Mouse (Mus musculus) regulatory T cell (primary cell): ENCODE results near the gene Mlst8.

ENCODE experiments used
- in situ Hi-C: fragments of 300-600 bp; cut with MboI, MseI; formaldehyde crosslinking; loops from one replicate; pipeline ENCODE4 v1.15.1; 2025; ENCODE audit warnings: high pct_unique_total_duplicates

Gene Mlst8

DNA sequence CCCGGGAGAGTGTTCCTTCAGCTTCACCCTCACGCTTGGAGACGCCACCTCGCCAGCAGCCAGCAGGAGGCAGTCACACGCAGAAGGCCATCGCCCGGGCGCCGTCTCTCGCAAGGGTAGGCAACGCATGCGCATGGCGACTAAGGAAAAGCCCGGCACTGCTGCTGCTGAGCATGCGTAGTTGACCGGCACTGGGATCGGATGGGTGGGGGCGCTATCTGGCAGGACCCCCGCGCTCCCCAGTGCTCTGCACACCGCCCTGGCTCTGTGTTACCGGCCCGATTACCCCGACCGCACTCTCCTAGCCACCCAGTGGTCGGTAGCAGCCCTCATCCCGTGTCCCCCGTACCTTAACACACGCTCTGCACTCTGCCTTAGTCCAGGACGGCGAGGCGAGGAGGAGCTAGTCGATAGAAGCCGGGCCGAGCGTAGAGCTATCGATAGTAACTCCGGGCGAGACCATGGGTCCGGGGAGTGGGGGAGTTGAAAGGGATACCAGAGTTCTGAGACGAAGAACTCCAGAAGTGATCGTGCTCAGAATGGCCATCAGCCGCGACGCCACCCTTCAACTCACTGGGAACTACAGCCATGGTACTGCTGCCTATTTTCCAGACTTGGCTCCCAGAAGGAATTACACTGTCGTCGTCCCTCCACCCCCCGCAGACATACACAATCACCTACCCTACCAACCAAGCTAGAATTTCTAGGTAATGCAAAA, at the start of gene Mlst8:
Gene Mlst8 (minus strand): TSS at position 416 of the 718 bp plus-strand sequence.
- in situ Hi-C loops, result no loop called here

DNA sequence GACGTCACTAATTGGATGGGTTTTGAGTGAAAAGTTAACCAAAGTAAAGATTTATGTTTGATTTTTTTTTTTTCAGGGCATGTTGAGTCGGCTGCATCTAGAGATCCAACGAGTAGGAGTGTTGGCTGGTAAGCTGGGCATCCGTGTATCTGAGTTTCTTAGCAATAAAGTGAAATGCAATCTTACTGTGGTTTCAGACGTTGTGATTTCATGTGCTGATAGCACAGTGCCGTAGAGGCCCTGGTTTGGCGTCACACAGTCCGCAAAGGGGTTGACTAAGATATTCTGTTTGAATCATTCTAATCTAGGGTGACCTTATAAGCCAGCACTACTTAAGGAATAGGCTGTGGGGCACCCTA, 49.7 kb upstream of the Mlst8 start:
- in situ Hi-C loops, result no loop called here

DNA sequence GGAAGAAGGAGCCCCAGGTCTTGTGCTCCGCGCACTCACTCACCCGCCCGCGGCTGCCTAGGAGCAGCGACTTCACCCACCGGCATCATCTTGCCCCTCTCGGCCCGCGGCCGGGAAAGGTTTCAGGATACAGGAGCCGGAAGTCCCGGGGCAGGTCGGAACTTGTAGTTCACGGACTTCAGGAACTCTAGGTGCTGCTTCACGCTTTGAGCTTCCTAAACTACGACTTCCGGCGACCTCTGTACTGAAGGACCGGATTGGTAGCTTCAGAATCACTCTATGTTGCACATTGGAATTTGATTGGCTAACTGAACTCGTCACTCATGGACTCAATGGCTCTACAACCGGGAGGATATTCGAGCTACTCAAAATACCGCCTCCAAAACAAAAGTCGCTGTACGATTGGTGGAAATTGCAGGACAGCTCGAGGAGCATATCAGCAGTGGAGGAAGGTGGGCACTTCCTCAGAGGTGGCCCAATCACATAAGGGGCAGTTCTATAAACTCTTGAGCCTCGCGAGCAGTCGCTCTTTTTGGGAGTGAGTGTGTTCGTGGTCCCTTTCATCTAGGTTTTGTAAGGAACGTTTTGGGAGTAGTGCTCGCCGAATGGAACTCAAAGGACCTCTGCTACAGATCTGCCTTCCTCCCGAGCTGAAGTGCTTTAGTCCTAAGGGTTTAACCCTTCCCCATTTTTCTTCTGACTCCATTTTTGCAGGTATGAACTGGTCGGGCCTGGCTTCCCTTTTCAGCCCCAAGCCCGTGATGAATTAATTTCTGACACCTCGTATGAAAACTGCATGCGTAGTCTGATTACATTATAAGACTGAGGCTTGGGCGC, 49.1 kb upstream of the Mlst8 start, which contains the start of gene Traf7:
Gene Traf7 (minus strand): TSS at position 216 of the 837 bp plus-strand sequence.
- in situ Hi-C loops, result no loop called here

DNA sequence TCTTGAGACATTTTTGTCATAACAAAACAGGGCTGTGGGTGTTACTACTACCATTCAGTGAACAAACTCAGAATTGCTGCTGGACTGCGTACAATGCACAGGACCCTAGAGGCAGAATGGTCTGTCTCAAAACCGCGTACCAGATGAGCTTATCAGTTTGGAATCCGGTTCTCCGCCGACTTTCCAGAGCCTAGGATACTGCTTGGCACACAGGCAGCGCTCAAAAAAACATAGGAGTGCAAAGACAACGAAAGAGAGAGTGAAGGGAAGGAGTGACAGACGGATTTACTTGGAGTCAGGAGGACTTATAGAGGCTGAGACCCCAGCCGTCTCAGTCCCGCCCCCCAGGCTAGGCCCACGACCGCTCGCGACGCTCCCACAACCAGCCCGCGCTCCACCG, 48.4 kb upstream of the Mlst8 start:
- in situ Hi-C loops, result no loop called here

DNA sequence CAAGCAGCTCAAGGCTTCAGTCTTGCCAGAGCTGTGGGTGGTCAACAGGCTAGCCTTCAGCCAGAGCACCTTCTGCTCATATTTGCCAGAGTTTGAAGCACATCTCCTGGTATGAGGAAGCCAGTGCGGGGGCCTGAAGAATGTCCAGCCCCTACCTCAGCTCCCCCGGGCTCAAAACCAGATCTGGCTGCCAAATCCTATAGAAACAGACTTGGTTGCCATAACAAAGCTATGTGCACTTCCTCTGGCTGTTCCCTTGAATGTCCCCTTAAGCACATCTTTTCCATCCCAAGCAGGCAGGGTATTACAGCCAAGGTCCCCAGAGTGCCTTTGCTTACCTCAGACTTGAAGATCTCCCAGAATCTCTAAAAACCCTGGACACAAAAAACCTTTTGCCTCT, 45.9 kb upstream of the Mlst8 start:
- in situ Hi-C loops, result no loop called here

DNA sequence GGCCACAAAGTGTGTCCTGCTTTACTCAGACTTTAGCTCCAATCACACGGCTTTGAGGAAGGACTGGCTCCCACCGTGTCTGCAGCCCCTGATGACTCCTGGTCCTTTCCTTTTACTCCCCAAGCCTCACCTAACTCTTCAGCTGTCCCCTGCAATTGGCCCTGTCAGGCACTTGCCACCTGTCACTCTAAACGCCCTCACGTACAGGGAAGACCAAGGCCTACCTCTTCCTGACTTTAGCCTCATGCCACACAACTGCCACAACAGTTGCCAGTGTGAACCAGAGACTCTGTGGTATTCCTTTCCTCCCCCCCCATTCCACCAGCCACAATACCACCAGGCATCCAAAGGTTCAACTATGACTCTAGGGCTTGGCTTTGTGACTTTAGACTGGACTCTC, 41.6 kb upstream of the Mlst8 start:
- in situ Hi-C loops, result no loop called here

DNA sequence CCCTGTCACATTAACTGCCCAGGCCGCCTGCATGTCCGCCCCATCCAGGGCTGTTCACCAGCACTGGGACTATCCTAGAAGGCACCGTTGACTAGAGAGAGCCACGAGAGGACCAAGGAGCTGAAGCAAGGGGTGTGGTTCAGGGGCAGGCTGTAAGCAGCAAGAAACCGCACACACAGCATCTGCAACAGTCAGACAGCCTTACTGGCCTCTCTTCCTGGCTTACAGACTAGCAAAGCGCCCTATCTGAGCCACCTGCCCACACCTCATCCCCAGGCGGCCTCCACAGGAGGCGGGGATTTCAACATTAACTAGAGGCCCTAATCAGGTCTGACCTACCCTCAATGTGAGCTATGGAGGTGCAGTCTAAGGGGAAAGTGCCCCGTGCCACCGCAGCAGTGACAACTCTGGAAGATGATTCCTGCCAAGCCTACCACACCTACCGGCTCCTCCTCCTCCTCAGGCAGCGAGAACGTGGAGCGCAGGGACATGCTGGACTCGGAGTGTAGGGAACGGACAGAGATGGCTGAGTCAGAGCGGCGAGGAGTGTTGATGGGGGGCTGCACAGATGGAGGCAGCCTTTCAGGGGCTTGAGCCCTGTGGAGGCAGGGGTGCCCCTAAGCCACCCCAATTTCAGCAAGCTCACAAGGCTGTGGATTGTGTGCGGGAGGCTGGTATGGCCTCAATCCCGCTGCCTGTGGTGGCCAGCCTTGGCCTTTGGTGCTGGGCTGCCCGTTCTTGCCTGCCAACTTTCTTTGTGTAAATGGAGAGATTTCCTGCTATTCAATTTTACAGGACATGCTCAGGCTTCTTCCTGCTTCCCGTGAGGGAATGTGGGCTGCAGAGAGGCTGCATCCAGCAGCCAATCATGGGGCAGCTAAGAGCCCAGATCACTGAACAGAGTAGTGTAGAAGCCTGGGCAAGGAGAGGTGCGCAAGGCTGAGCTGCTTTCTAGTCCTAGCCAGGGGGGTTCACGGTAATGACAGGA, 35.7 kb upstream of the Mlst8 start:
- in situ Hi-C loops, result no loop called here

DNA sequence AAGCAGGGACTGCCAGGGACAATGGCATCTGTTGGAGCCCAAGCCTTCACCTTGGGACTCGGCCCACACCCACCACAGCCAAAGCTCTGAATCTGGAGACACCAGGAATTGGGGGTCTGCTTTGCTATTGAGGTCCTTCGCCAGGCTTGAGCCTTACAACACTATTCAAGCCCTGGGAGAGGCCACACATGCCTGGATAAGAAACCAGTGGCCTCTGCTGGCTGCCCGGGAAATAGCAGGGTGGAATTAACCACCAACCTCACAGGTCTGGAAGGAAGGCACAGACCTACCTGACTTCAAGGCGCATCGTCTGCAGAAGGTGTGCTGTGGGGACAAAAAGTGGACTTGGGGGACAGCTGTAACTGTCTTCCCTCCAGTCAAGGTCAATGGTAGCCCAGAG, 34.7 kb upstream of the Mlst8 start:
- in situ Hi-C loops, result no loop called here

DNA sequence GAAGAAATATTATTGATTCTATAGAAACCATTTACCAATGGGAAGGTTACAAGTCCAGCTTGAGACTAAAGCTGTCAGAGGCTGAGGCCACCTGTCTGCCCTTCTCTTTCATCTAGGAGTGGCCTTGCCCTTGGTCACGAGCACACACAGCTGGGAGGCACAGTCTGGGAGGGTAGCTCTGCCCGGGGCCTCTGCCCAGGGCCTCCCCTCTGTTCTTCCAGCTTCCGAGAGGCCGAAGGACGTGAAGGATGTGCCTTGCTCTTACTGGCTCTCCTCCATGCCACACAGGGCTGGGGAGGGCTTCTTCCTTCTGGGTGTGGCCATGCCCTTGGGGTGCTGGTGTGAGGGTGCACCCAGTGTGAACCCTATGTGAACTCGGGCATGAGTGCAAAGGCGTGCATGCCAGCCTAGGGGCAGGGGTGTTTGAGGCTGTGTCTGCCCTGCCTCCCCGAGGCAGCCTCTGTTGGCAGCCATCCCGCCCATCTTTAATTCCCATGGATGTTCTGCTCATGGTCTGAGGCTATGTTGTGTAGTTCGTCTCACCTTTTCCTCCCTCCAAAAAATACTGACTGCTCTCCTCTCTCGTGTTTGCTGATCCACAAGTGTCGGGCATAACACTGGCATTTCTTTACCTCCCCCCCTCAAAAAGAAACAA, 29.1 kb upstream of the Mlst8 start:
- in situ Hi-C loops, result no loop called here

DNA sequence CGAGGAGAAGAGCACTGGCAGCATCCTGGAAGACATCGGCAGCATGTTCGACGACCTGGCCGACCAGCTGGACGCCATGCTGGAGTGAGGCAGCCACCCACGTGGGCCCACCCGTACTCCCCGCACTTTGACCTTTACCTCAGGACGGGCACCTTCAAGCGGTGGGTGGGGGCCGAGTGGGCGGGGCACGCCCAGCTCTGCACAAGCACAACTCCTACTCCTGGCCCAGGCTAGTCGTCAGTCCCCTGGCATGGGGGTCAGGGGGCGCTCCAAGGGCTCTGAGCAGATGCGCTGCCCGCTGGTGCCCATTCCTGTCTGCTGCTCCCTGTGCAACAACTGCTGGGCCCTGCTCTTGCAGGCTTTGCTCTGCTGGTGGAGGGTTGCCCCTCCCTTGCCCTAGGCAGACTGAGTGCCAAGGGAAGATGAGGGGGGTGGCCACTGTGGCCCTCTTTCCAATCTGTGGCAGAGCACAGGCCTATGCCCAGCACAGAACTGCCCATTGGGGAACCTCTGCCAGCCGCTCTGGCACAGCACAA, 28.3 kb upstream of the Mlst8 start:
- in situ Hi-C loops, result no loop called here

DNA sequence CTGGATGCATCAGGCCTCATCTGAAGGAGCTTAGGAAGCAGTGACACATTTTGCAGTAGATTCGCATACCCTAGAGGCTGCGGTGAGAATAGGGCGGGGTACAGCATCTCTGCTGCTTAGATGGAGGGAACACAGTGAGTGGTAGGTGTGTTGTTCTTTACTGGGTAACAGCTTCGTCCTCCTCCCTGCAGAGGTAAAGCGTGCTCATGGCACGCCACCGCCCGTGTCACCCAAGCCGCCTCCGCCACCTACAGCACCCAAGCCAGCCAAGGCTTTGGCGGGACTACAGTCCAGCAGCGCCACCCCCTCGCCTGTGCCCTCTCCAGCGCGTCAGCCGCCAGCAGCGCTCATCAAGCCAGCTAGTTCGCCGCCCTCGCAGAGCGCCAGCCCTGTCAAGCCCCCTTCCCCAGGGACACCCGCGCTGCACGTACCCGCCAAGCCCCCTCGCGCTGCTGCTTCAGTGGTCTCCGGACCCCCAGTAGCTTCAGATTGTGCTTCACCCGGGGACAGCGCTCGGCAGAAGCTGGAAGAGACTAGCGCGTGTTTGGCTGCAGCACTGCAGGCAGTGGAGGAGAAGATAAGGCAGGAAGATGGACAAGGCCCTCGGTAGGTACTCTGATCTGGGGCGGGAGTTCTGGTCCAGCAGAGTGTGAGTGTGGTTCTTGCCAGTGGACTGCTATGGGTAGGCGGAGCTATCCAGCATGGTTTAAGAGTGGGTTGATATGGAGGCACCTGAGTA, 27.6 kb upstream of the Mlst8 start:
- in situ Hi-C loops, result no loop called here

DNA sequence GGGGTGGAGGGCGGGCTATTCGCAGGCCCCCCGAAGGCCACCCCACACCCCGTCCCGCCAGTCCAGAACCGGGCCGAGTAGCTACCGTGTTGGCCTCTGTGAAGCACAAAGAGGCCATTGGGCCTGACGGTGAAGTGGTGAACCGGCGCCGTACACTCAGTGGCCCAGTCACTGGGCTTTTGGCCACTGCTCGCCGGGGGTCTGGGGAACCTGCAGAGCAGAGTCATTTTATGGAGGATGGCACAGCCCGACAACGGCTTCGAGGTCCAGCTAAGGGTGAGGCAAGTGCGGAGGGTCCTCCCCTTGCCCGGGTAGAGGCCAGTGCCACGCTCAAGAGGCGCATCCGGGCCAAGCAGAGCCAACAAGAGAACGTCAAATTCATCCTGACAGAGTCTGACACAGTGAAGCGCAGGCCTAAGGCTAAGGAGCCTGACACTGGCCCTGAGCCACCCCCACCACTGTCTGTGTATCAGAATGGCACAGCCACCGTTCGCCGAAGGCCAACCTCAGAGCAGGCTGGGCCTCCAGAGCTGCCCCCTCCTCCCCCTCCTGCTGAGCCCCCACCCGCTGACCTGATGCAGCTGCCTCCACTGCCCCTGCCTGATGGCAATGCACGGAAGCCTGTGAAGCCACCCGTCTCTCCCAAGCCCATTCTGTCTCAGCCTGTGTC, 26.5 kb upstream of the Mlst8 start:
- in situ Hi-C loops, result no loop called here

DNA sequence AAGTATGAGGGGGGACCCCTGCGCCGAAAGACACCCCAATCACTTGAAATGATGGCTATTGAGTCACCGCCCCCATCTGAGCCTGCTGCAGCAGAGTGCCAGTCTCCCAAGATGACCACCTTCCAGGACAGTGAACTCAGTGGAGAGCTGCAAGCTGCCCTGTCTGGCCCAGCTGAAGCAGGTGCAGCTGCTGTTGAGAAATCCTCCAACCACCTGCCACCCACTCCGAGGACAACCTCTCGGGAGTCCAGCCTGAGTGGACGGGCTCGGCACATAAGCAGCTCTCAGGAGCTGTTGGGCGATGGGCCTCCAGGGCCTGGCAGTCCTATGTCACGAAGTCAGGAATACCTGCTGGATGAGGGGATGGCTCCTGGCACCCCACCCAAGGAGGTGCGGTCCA, 25.2 kb upstream of the Mlst8 start:
- in situ Hi-C loops, result no loop called here

DNA sequence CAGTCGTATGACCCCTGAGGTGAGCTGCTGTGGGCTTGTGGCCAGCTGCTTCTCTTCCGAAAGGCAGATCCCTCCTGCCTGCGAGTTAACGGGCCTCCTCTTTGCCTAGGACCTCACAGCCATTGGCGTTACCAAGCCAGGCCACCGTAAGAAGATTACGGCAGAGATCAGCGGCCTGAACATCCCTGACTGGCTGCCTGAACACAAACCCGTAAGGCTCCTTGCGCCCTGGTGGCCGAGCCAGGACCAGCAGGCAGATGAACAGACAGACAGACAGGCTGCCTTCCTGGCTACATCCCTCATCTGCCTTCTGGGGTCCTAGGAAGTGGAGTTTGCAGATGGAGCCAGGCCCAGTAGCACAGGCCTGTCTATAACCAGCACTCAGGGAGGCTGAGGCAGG, 23.3 kb upstream of the Mlst8 start:
- in situ Hi-C loops, result no loop called here

DNA sequence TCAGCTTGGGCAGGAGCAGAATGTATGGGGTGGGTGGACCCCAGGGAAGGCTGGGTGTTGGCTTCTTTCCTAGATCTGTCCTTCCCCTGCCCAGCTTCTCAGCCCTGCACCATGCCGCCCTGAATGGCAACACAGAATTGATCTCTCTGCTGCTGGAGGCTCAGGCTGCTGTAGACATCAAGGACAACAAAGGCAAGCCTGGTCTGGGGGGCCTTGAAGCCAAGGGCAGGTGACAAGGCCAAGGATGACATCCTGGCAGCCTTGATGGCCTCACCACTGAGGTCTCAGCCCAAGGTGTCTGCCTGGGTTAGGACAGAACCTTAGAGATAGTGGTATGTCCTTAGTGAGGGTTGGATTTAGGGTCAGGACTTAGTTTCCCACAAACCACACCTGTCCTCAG, 17.1 kb upstream of the Mlst8 start:
- in situ Hi-C loops, result no loop called here

DNA sequence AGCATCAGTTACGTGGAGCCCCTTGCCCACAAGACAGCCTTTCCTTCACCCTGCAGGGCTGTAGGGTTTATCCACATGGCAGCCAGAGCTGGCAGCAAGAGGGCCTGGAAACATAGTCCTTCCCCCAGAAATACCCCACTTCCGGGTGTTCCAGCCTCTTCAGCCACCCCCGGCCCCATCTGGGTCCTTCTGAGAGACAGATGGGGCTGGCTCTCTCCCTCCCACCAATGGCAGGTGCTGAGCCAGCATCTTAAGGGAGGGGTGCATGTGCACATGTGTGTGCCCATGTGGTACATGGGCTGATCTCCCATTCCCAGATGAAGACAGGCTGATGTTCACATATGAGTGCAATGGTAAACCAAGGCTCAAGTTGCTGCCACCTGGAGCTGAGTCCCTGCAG, 16.6 kb upstream of the Mlst8 start:
- in situ Hi-C loops, result no loop called here

DNA sequence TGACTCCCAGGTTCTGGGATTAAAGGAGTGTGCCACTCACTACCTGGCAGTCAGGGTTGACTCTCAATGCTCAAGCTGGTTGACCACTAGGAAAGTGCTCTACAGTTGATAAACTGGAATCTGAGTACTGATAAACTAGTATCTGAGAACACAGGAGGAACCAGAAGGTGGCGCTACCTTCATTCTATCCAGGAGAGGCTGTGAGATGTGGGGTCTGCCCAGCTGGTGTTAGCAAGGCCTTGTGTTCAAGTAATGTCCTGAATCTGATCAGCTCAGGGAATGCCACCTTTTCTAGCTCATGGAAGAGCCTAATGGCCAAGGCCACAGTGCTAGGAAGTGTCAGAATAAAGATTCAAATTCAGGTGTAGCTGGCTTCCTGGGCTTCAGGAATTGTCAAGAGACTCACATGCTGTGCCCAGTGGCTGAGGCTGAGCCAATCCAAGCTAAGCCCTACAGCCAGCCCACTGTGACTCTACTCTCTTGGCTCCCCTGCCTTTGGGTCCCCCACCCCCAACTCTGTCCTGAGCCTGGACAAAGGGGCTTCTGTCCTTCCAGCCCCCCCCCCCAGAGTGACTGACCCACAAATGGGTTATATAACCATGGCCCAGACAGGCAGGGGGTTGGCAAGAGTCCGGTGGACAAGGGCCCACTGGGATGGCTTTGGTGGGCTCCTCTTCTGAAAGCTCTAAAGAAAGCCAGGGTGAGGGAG, 15.9 kb upstream of the Mlst8 start:
- in situ Hi-C loops, result no loop called here

DNA sequence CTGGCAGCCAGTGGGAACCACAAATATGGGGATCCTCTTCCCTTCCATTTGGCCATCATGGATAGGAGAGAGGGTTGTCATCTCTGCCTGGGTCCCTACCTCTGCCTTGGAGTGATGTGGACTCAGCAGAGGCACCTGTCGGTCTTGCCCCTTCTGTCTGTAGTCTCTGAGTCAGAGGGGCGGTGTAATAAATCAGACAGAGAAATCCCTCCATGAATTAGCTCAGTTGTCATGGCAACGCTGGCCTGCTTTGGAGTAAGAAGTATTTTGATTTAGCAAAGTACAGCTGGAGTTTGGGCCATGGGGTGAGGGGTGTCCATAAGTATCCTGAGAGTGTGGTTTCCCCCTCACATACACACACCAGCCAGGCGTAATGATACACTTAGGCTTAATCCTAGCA, 11.5 kb upstream of the Mlst8 start:
- in situ Hi-C loops, result no loop called here
